Mouse (Mus musculus): ENCODE data around the gene Mylk4. TPM values are rescaled to one million over a fixed set of nuclear protein-coding genes. Genes with fewer than 3 reads are reported as not detected.

Gene Mylk4
- polyA plus RNA-seq, 1 experiment: not detected

DNA sequence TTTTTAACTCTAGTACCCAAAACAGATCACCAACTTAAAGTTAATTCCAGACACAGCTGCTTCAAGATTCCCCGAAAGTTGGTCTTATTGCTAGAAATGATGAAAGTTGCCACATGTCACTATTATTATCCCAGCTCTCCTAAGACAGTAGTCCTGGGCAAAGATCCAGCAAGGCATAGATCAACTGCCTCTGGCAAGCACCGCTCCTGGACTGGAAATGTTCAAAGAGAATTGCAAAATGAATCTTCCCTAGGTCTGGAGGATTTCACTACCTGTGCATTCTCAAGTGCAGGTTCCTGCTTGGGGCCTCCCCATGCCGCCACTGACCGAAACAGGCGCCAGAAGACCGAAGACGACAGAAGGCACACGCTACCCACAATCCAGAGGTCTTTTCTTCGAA is 7.9 kb downstream of the Mylk4 start:
- no peak overlapping the region for H3K4me3 ChIP-seq (ENCODE audit: low read depth, low read length)

DNA sequence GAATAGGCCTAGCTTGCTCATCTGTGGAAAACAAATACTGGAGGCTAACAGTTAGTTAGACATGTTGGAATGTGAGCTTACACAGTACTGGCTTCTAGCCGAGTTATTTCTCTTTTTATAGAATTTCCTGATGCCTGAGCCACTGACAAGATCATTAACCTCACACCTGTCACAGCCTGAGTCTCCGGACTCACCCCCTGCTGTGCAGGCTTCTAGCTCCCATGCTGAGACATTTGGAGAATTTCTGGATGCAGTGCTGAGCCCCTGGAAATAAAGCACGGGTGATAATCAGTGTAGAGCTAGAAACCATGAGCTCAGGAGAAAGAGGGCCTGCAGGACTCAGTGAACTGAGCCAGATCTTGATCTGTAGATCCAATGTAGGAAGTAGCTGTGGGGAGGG is 13.8 kb downstream of the Mylk4 start:
- TF ChIP-seq CTCF (IDR thresholded peaks at IDR 0.05; ENCODE audit: extremely low read depth, insufficient read length, insufficient replicate concordance, low read depth, low read length): no peak
- no peak for TF ChIP-seq POLR2A (IDR thresholded peaks at IDR 0.05; ENCODE audit: low read depth, low read length)
- H3K27ac ChIP-seq (ENCODE audit: insufficient read depth, low read depth, low read length): no peak overlapping the region
- no peaks in the 10 kb centered on the region for H3K4me1 ChIP-seq (ENCODE audit: control insufficient read depth, insufficient read depth, insufficient read length, low read length)
- no peaks in the 10 kb centered on the region for H3K36me3 ChIP-seq (ENCODE audit: control insufficient read depth, insufficient read depth, low read length)
- no peaks in the 10 kb centered on the region for H3K27me3 ChIP-seq (ENCODE audit: control insufficient read depth, insufficient read depth, low read length)
- 29% methylated on average over 3 of the region's 3 CpGs for WGBS
- H3K4me3 ChIP-seq (ENCODE audit: low read depth, low read length): no peak overlapping the region

More for the DNA sequence above, 7.9 kb downstream of the Mylk4 start:
- 0 out of 2 replicates have a peak, but pooled peaks cover 2% of the 10 kb centered on the region for H3K27me3 ChIP-seq (ENCODE audit: control insufficient read depth, insufficient read depth, low read length)
- TF ChIP-seq CTCF (IDR thresholded peaks at IDR 0.05; ENCODE audit: extremely low read depth, insufficient read length, insufficient replicate concordance, low read depth, low read length): no peak
- TF ChIP-seq POLR2A (IDR thresholded peaks at IDR 0.05; ENCODE audit: low read depth, low read length): no peak
- H3K27ac ChIP-seq (ENCODE audit: insufficient read depth, low read depth, low read length): no peak overlapping the region
- whole genome bisulfite sequencing: 83% methylated on average over 9 of the region's 9 CpGs
- H3K4me1 ChIP-seq (ENCODE audit: control insufficient read depth, insufficient read depth, insufficient read length, low read length): no peaks in the 10 kb centered on the region
- H3K36me3 ChIP-seq (ENCODE audit: control insufficient read depth, insufficient read depth, low read length): no peaks in the 10 kb centered on the region

DNA sequence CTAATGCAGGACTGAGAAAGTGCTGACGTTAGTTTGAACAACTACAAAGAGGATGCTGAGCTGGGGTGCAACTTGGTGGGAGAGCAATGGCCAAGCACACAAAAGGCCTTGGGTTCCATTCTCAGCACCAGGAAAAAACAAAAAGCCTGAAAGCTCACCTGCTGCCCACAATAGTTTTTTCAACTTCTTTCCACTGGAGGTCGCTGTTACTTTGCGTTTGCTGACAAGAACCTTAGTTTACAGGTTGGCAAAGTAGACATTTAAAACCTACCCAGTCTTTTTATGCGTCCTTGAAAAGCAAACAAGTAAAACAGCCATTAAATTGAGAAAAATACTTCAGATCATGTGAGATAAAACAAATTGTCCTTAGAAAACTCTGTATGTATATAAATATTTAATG is 15.7 kb downstream of the Mylk4 start:
- H3K27ac ChIP-seq (ENCODE audit: insufficient read depth, low read depth, low read length): no peak overlapping the region
- H3K27me3 ChIP-seq (ENCODE audit: control insufficient read depth, insufficient read depth, low read length): no peaks in the 10 kb centered on the region
- no peak; the same call in 1 of the 2 replicates for TF ChIP-seq CTCF (IDR thresholded peaks at IDR 0.05; ENCODE audit: extremely low read depth, insufficient read length, insufficient replicate concordance, low read depth, low read length)
- no peak overlapping the region for H3K4me3 ChIP-seq (ENCODE audit: low read depth, low read length)
- WGBS: 9% methylated on average over 4 of the region's 4 CpGs
- no peaks in the 10 kb centered on the region for H3K4me1 ChIP-seq (ENCODE audit: control insufficient read depth, insufficient read depth, insufficient read length, low read length)
- no peaks in the 10 kb centered on the region for H3K36me3 ChIP-seq (ENCODE audit: control insufficient read depth, insufficient read depth, low read length)

DNA sequence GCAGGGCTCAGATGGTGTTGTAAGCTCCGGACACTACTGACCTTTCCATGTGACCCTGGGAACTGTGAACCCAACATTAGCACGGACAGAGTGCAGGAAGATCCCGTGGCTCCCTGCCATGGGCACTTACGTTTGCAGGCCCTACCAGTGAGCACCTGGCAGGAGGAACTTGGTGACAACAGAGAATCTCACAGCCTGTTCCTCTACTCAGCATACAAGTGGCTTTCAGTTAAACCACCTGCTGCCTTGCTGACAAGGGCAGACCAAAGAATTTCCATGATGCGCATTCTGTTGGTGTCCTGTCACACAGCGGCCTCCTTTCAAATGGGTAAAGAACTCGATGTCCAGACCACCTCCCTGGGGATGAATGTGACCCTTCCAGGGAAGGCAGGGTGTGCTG is 19.3 kb downstream of the Mylk4 start:
- Histone ChIP-seq H3K27me3 (ENCODE audit: control insufficient read depth, insufficient read depth, low read length) (no peaks in the 10 kb centered on the region), H3K4me1 (ENCODE audit: control insufficient read depth, insufficient read depth, insufficient read length, low read length) (no peaks in the 10 kb centered on the region), H3K36me3 (ENCODE audit: control insufficient read depth, insufficient read depth, low read length) (no peaks in the 10 kb centered on the region), H3K27ac (ENCODE audit: insufficient read depth, low read depth, low read length) (no peak overlapping the region), H3K4me3 (ENCODE audit: low read depth, low read length) (no peak overlapping the region)
- no peak for TF ChIP-seq CTCF (IDR thresholded peaks at IDR 0.05; ENCODE audit: extremely low read depth, insufficient read length, insufficient replicate concordance, low read depth, low read length)
- no peak for TF ChIP-seq POLR2A (IDR thresholded peaks at IDR 0.05; ENCODE audit: low read depth, low read length)
- 46% methylated on average over 7 of the region's 7 CpGs for WGBS

DNA sequence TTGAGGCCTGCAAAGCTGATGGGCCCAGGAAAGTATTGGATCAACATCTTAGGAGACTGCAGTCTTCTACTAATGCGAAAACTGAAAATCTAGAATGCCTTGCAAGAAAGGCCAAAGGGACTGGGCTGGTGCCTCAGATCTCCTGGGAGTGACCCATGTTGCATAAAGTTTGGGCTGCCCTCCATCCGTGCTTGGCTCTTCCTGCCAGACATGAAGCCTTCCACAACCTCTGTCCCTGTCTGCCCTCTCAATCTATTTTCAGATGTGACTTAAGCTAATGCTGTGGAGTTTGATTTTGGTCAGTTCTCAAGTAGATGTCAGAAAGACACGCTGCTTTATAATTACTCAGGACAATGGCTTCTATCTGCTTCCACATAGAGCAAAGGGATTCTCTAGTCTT is 20.6 kb downstream of the Mylk4 start:
- no peak overlapping the region for H3K4me3 ChIP-seq (ENCODE audit: low read depth, low read length)
- H3K4me1 ChIP-seq (ENCODE audit: control insufficient read depth, insufficient read depth, insufficient read length, low read length): no peaks in the 10 kb centered on the region
- TF ChIP-seq CTCF (IDR thresholded peaks at IDR 0.05; ENCODE audit: extremely low read depth, insufficient read length, insufficient replicate concordance, low read depth, low read length) (no peak), POLR2A (IDR thresholded peaks at IDR 0.05; ENCODE audit: low read depth, low read length) (no peak)
- WGBS: 85% methylated on average over 3 of the region's 3 CpGs
- no peaks in the 10 kb centered on the region for H3K36me3 ChIP-seq (ENCODE audit: control insufficient read depth, insufficient read depth, low read length)
- H3K27me3 ChIP-seq (ENCODE audit: control insufficient read depth, insufficient read depth, low read length): no peaks in the 10 kb centered on the region
- no peak overlapping the region for H3K27ac ChIP-seq (ENCODE audit: insufficient read depth, low read depth, low read length)

DNA sequence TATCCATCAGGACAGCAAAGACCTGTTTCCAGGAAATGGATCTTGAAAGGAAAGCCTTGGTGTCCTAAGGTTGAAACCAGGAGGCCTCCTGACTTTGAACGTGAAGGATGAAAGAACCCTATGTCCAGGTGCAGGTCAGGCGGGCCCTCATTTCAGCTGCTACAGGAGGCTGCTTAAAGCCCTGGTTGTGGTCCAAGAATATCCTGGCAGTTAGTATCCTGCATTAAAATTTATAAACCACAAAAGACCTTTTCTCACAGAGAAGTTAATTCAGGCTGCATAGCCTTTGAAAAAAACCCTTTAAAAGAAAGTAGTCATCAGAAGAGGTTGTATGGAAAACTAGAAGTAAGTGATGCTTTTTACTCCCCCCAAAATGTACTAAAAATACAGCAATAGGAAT is 23.0 kb downstream of the Mylk4 start:
- Histone ChIP-seq H3K4me1 (ENCODE audit: control insufficient read depth, insufficient read depth, insufficient read length, low read length) (no peaks in the 10 kb centered on the region), H3K36me3 (ENCODE audit: control insufficient read depth, insufficient read depth, low read length) (no peaks in the 10 kb centered on the region), H3K27me3 (ENCODE audit: control insufficient read depth, insufficient read depth, low read length) (no peaks in the 10 kb centered on the region), H3K4me3 (ENCODE audit: low read depth, low read length) (no peak overlapping the region), H3K27ac (ENCODE audit: insufficient read depth, low read depth, low read length) (no peak overlapping the region)
- TF ChIP-seq CTCF (IDR thresholded peaks at IDR 0.05; ENCODE audit: extremely low read depth, insufficient read length, insufficient replicate concordance, low read depth, low read length) (no peak), POLR2A (IDR thresholded peaks at IDR 0.05; ENCODE audit: low read depth, low read length) (no peak)
- 78% methylated on average over 2 of the region's 2 CpGs for WGBS

DNA sequence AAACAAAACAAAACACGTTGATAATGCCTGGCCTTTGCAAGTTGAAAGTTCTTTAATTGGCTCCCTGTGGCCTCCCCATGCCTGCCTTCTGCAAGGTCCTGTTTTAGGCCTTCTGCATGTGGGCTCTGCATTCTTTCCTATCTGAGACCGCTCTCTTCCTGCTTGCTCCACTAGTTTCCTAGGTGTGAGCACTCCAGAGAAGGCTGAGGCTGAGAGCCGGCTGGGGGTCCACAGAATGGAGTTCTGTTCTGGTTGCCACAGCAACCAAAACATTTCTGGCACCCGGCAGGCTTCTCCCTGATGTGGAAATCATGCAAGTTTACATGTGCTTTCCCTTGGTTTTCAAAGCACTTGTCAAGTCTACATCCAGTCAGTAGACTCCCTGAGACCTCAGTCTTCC is 24.7 kb downstream of the Mylk4 start:
- H3K27ac ChIP-seq (ENCODE audit: insufficient read depth, low read depth, low read length): no peak overlapping the region
- H3K27me3 ChIP-seq (ENCODE audit: control insufficient read depth, insufficient read depth, low read length): no peaks in the 10 kb centered on the region
- 54% methylated on average over 4 of the region's 4 CpGs for WGBS
- no peaks in the 10 kb centered on the region for H3K4me1 ChIP-seq (ENCODE audit: control insufficient read depth, insufficient read depth, insufficient read length, low read length)
- no peak overlapping the region for H3K4me3 ChIP-seq (ENCODE audit: low read depth, low read length)
- no peaks in the 10 kb centered on the region for H3K36me3 ChIP-seq (ENCODE audit: control insufficient read depth, insufficient read depth, low read length)
- TF ChIP-seq POLR2A (IDR thresholded peaks at IDR 0.05; ENCODE audit: low read depth, low read length) (no peak), CTCF (IDR thresholded peaks at IDR 0.05; ENCODE audit: extremely low read depth, insufficient read length, insufficient replicate concordance, low read depth, low read length) (no peak)
